Mouse (Mus musculus): ENCODE measurements around the gene Smim5.
"Not testable (repeated sequence)": the region's sequence is repeated elsewhere in the genome, so short reads cannot be mapped to it uniquely, and the experiment has no call there.

Gene Smim5

GRCm38 (mm10) chr11:115899486-115900266, at the start of gene Smim5:
Smim5 (plus strand) TSS chr11:115899966.
- no peak for DNase-seq (ENCODE audit: low spot score in 2 of 2)

DNA sequence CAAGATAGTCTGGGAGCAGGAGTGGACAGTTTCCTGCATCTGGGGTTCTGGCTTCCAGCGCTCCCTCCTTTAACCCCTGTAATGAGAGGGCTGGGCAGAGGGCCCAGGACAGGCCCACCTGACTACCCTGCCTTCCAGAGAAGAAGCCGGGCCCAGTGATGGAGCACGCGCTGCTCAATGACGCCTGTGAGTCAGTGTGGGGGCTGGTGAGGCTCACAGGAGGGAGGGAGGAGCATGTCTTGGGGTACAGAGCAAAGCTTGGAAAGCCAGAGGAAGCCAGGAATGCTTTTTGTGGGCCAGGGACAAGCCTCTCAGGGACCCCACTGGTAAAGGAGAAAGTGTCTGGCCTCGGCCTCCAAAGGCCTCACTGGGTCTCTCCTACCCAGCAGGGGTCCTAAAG, 45.1 kb upstream of the Smim5 start:
- DNase-seq (ENCODE audit: low spot score in 2 of 2), result no peak

DNA sequence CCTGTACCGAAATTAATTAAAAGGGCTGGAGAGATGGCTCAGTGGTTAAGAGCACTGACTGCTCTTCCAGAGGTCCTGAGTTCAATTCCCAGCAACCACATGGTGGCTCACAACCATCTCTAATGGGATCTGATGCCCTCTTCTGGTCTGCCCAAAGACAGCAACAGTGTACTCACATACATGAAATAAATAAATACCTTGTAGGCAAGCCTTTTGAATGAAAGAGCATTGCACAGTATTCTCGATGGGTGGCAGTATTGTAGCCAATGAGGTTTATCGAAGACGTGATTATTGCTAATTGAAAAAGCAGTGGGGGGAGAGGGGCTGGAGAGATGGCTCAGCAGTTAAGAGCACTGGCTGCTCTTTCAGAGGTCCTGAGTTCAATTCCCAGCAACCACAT, 42.6 kb upstream of the Smim5 start:
- DNase-seq (ENCODE audit: low spot score in 2 of 2), result not testable (repeated sequence)

GRCm38 (mm10) chr11:115857936-115858335, 41.8 kb upstream of the Smim5 start:
- DNase-seq (ENCODE audit: low spot score in 2 of 2), result no peak

- DNase-seq (ENCODE audit: low spot score in 2 of 2), result no peak
Observed at GRCm38 (mm10) chr11:115858354-115858753, 41.4 kb upstream of the Smim5 start, which contains the start of gene Myo15b. Myo15b (plus strand) TSS chr11:115858406.

DNA sequence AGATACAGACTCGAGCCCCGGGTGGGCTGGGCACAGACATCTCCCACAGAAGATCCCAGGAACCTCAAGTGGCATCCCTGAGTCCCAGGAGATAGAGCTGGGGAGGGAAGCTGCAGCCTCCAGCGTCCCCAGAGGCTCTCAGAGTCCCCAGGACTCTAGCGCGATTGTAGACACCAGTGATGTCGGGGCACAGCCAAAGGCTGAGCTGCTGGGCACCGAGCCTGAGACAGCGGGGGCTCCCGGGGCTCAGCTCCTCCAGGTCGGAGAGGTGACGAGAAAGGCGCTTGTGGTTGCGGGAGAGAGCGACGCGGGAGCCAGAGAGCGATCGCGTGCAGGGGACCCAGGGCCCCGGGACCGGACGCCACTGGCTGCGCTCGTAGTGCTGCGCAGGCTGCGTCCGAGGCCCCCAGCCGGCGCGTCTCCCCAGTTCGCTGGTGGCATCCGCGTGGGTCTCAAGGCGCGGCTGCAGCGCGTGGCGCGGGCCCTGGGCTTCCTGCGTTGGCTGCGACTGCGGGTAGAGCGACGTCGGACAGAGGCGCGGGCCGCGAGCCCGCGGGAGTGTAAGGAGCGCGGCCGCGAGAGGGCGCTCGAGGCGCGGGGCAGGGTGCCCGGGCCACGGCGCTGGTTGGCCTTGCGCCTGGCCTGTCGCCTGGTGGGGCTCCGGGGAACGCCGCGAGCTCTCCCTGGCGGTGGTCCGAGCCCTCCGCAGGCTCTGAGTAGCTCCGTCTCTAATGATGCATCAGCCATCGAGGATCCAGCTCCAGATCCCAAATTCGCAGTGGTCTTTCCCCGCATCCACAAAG, 40.4 kb upstream of the Smim5 start:
- peak; percentile 78 to 88 for DNase-seq (ENCODE audit: low spot score in 2 of 2)

DNA sequence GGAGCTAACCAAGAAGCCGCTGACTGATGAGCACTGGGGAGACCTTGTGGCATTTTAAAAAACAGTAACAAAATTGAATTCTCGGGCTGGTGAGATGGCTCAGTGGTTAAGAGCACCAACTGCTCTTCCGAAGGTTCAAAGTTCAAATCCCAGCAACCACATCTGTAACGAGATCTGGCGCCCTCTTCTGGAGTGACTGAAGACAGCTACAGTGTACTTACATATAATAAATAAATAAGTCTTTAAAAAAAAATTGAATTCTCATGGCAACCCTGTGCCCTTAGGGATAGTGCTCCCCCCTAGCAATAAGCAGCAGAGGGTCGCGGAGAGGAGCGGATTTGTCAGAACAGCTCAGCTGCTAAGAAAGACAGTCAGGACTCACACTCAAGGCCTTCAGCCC, 35.9 kb upstream of the Smim5 start:
- no peak for DNase-seq (ENCODE audit: low spot score in 2 of 2)

- DNase-seq (ENCODE audit: low spot score in 2 of 2), result peak; percentile 41 to 46
Observed at GRCm38 (mm10) chr11:115869393-115869792, 30.4 kb upstream of the Smim5 start.

DNA sequence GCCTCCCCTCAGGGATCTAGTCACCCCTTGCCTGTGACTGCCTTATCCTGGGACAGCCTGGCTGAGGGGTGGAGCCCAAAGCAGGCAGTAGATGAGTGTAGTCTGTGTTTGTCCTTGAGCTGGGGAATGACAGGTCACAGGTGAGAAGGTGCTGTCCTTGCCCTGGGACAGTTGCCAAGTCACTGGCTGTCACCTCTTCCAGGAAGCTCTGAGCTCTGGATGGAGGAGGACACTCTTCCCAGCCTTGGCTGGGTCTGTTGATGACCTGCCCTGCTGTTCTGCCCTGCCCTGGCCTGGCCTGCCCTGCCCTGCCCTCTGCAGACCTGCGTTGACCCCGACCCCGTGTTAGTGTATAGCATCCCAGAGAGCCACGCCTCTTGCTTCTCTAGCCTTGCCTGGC, 27.3 kb upstream of the Smim5 start:
- no peak for DNase-seq (ENCODE audit: low spot score in 2 of 2)

DNA sequence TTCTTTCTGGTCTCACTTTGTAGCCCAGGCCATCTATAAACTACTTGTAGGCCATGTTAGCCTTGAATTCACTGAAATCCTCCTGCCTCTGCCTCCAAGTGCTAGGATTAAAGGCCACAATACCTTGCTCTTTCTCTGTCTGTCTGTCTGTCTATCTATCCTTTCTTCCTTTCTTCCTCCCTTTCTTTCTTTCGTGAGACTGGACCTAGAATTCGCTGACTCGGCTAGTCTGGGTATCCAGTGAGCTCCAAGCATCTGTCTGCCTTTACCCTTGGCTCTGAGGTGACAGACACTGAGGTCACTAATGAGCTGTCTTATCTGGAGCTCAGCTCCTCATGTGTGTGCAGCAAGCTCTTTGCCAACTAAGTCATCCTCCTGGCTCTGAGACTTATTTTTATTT, 23.8 kb upstream of the Smim5 start:
- DNase-seq (ENCODE audit: low spot score in 2 of 2), result no peak

- DNase-seq (ENCODE audit: low spot score in 2 of 2), result no peak
Observed at GRCm38 (mm10) chr11:115876438-115876837, 23.3 kb upstream of the Smim5 start.

- no peak for DNase-seq (ENCODE audit: low spot score in 2 of 2)
Observed at GRCm38 (mm10) chr11:115877174-115877755, 22.5 kb upstream of the Smim5 start.

GRCm38 (mm10) chr11:115878071-115878470, 21.7 kb upstream of the Smim5 start:
- no peak for DNase-seq (ENCODE audit: low spot score in 2 of 2)

GRCm38 (mm10) chr11:115881002-115881401, 18.8 kb upstream of the Smim5 start:
- peak in 1 of 2 experiments; percentile 53 for DNase-seq (ENCODE audit: low spot score in 2 of 2)

DNA sequence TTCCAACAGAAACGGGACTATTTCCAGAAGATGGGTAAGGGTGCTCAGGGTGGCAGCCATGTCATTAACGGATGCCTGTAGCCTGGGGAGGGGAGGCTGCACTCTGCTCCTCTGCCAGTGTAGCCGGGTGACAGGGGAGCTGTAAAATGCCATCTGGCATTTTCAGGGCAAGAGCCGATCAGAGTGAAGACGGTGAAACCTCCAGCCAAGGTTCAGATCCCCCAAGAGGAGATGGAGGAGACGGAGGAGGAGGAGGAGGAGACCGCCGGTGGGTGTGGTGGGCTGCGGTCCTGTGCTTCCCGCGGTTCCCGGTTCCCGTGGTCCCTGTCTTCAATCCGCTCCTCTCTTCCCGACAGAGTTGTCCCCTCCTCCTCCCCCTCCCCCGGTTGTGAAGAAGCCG, 16.5 kb upstream of the Smim5 start:
- DNase-seq (ENCODE audit: low spot score in 2 of 2), result no peak

DNA sequence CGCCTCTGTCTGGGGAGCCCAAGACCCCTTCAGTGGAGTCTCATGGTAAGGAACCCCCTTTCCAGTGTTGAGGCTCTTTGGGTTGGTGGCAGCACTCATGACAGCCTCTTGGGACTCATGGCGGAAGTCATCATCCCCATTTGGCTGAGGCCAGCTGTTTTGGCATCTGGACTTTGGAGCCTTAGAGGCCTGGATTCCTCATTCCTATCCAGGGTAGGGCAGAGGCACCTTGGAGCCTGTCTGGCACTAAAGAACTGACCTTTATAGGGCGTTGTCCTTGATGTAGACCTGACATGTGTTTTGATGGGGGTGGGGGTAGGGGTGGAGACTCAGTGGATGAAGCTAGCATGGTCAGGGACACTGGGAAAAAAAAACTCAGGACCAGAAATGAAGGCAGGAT, 15.4 kb upstream of the Smim5 start:
- DNase-seq (ENCODE audit: low spot score in 2 of 2), result no peak

GRCm38 (mm10) chr11:115885281-115885680, 14.5 kb upstream of the Smim5 start:
- DNase-seq (ENCODE audit: low spot score in 2 of 2), result no peak

DNA sequence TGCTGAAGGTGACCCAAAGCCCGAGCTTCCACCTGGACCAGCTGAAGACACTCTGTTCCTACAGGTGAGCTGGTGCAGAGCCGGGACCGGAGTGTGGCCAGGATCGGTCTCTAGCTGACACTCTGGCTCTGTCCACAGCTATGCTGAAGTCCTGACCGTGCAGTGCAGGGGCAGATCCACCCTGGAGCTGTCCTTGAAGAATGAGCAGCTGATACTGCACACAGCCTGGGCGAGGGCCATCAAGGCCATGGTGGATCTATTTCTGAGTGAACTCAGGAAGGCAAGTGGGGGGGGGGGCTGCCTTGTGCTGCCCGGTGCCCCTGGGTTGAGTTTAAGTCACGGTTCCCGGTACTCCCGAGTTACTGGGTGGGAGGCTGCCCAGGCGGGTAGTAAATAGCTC, 13.3 kb upstream of the Smim5 start:
- no peak for DNase-seq (ENCODE audit: low spot score in 2 of 2)

DNA sequence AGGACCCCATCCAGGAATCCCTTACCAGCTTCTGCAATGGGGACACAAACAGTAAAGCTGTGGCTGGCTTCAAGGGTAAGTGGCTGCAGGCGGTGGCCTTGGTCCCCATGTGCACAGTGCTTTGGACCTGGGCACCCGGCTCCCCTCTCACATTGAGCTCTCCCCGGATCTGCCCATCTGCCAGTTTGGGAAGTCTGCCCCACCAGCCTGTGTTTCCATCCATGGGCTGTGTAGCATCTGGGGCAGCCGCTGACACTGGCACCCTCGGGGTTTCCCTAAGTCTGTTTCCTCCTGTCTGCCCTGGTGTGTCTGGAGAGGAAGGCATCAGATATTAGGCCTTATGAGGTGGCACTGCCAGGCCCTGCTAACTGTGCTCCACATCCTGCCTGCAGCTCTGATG, 11.7 kb upstream of the Smim5 start:
- no peak for DNase-seq (ENCODE audit: low spot score in 2 of 2)

DNA sequence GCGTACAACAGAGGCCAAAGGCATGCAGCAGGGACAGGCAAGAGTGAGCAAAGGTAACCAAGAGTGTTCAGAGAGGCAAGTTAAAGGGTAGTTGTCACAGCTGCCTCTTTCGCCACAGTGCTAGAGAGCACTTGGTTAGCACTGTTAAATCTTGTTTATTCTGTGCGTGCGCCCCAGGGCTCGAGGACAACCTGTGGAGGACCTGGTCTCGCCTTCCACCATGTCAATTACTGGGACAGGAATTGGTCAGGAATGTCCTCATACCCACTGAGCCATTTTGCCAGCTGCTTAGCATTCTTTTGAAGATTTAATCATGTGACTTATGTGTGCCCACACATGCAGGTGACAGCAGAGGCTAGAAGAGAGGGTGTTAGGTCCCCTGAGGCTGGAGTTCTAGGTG, 10.6 kb upstream of the Smim5 start:
- no peak for DNase-seq (ENCODE audit: low spot score in 2 of 2)

DNA sequence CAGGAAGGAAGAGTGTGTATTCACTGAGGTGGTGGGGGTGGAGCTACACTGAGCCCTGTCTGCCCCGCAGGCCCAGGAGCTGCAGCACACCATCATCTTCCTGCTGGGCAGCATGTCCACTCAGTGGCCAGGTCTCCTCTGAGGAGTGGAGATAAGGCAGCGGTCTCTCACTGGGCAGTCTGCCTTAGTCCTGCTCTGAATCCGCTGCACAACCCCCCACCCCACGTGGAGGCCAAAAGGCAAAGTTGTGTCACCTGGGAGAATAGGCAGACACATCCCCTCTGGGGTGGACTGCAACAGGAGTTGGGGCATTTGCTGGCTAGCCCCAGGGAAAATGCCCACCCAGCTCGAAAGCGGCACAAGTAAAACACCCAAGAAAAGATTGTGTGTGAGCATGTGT, 7.6 kb upstream of the Smim5 start:
- no peak for DNase-seq (ENCODE audit: low spot score in 2 of 2)

- DNase-seq (ENCODE audit: low spot score in 2 of 2), result no peak
Observed at GRCm38 (mm10) chr11:115893071-115893470, 6.7 kb upstream of the Smim5 start.
